Mouse (Mus musculus) left cerebral cortex, adult 9 months (tissue): ENCODE measurements at regions not wholly inside any gene's neighbourhood (a gene's known extent, or its start where the extent isn't known, plus 50 kb on each side); places are given as distances from the start of the nearest gene placed in this dataset.

Experiments used
- DNase-seq, 2 experiments: peaks; one replicate each; pipeline ENCODE4 v3.0.0; 2022; ENCODE audit warnings: low spot score in 2 of 2

DNA sequence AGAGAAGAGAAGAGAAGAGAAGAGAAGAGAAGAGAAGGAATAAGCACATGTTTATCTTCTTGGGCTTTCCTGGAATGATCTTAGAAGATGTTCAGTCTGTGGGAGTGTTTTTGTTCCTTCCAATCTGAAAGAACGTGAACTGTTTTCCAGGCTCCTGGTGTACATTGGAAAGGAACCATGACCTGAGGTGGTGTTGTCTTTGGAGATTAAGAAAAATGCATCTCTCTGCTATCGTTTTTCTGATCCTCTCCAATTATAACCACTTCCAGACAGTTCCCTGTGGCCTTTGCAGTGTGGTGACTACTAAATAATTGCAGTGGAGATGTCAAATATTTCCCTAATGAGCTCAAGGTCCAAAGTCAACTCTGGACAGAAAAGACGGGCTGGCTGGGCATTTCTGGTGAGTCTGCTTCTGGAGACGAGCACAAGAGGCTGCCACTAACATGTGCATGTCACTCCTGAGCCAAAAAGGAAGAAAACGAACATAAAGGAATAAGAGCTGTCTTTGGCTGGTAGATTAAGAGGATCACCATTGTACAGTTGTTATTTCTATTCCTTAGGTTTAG lies 431.7 kb downstream of the Adgrl2 start:
- DNase-seq, result no peak

DNA sequence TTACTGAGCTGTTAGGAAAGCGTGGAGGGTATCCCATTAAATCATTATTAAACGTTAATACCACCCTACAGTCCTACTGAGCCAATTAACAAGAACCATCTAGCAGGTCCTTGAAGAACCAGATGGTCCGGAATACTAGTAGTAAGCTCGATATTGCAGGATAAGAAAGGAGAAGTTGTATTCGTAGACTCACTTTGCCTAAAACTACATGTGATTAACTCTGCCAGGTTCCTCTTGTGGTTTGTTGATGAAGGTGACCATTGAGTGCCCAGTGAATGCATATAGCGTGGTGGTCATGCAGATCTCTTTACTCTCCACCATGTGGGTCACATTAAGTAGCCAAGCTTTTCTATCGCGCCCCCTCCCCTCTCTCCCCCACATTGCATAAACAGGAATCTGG lies 435.0 kb downstream of the Adgrl2 start:
- DNase-seq, result no peak

DNA sequence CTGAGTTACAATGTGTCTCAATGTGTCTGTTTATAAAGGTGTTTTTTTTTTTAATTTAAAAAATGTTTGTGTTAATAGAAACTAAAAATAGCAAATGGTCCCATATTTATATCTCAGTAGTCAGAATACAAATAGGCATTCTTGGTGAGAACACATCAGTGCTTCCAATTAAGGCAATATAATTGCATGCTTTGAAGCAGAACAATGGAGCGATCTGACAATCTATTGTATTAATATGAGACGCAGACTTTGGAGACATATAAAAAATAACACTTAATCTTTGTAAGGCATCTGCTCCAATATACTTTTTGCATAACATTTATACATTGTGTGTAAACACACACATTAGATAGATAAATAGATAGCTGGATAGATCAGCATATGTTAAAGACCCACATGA lies 439.6 kb downstream of the Adgrl2 start:
- DNase-seq, result no peak

DNA sequence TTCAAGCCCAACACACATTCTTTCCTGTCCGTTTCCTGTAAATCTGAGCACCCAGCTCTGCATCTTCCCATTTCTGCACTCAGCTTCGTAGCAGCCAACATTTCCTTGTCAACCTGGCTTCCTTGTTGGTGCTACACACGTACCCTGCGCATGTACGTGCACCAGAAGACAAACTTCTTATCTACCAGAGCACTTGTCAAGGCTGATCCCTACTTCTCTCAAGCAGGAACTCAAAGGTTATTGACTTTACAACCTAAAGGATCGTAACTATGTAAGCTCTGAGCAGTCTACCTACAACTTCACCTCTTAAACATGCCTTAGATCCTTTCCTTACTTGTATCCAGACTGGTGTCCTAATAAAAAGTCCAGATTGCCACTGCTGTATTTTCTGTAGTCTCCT lies 445.4 kb downstream of the Adgrl2 start:
- no peak for DNase-seq

DNA sequence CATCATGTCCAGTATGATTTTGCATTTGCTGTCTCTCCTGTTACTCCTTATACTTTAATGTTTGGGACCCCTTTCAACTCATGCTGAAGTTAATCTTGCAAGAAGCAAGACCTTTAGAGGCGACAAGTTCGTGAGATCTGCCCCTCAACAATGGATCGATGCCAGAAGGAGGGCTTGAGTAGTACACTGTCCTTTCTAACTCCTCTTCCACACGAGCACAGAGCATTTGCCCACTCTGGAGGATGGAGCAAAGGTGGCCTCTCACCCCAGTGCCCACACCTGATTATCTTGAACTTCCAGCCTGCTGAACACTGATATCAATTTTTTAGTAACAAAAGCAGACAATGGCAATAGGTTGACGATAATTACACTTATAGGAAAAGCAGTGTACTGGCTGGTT lies 448.1 kb downstream of the Adgrl2 start:
- DNase-seq, result no peak

DNA sequence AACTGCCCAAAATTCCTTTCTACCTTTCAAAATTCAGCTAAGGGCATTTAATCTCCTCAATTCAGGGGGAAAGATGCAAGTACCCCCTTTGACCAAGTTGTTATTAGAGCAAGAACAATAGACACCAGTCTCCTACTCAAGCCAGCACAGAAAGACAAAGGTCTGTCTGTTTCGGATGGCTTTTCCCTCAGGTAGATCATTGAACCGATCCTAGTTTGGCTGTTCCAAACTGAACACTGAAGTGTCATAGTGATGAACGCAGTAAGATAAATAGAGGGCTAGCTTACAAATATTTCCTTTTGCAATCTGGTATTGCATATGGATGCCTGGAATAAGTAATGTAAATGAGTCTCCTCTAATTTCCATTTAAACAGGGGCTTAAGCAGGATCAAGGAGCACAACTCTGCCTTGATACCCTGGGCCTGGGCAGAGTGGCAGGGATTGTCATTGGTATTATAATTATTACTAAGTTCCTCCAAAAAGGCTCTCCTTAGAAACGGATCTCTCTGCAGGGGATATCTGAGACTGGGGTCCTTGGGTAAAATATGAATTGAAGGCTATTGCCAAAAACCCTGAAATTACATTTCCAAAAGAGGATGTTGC lies 452.6 kb downstream of the Adgrl2 start:
- no peak for DNase-seq

DNA sequence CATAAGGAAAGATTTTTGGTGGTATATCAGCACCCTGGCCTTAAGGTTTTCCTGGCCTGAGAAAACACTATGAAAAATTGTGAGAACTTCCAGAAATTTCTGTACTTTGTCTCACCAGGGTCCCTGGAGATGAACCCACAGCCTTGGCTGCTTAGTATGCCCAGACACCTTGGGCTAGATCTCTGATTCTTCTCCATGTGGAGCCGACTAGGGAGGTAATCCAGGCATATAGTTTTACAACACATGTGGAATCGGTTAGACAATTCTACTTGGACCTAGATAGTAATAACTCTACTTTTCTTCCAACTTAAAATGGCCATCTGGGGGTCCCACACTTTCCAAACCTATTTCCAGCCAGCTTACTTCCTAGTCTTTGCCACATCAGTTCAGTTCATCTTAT lies 460.5 kb downstream of the Adgrl2 start:
- DNase-seq, result no peak

DNA sequence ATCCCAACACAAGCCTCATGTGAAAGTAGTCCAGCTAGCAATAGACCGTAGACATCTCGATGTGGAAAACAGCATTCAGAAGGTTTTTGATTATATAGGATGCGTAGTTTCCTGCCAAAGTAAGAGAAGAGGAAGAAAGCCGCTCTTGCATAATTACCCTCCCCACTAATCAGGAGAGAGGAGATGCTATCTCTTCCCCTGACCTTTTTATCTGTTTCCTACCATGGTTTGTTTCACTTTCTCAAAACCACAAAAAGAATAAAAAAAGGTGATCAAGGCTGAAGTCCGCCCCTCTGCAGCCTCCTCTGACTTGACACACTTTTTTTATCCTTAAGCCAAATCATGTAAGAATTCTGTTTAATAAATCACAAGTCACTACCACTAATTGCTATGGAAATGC lies 480.0 kb downstream of the Adgrl2 start:
- no peak for DNase-seq

DNA sequence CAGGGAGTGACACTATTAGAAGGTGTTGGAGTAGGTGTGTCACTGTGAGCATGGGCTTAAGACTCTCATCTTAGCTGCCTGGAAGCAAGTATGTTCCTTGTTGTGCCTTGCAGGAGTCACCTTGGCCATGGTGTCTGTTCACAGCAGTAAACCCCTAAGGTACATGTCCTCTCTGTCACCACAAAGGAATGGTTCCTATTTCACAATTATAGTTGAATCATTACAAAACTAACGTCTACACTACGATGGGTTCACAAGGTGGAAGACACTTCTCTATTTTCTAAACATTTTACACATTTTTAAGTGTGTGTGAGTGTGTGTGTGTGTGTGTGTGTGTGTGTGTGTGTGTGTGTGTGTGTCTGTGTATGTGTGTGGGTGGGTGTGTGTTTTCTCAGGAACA lies 485.4 kb downstream of the Adgrl2 start:
- no peak for DNase-seq

DNA sequence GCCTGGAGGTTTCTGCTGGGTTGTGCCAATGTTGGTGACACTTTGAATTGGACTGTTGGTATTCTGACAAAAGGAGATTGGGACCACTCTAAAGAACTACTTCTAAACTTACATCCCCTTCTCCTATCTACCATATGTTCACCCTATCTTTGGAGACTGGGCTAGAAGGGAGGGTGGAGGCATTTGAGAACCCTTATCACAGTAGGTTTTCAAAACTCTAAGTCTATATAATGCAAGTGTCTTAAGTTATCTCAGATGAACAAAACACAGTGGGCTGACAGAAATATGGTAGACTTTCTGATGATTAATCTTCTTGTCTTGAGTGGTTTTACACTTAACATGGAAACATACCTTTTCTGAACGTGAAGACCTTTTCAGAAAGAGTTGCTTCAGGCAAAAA lies 486.9 kb downstream of the Adgrl2 start:
- DNase-seq, result no peak

DNA sequence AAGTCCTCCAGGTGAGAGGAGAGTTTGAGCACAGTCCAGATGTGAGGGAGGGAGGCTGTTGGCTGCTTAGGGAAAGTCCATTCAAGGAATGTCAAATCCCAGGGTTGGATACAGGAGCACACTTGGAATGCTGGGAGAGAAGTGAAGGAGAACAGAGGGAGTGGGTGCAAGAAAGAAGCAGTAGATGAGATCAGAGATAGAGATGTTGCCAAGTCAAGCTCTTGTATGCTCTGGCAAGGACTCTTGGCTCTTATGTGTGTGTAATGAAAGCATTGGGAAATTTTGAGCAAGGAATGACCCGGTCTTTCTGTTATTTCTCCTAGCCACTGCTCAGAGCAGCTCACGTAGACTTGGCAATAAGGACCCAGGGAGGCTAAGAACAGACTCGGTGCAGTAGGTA lies 488.6 kb downstream of the Adgrl2 start:
- no peak for DNase-seq

DNA sequence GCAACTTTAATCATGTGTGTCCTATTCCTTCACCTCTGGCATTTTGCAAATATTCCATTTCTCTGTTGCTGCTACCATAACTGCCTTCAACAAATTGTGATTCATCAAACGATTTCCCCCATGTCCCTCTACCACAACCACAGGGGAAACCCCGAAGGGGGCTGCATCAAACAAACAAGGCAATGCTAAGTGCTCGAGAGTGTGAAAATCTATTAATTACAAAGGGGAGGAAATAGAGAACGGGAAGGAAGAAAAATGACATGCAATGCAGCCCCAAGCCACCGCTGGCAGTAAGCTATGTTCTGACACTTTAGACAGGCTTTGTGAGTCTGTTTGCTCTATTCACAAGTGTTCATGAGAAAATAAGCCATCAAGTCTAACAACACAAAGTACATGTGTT lies 493.7 kb downstream of the Adgrl2 start:
- DNase-seq, result no peak

DNA sequence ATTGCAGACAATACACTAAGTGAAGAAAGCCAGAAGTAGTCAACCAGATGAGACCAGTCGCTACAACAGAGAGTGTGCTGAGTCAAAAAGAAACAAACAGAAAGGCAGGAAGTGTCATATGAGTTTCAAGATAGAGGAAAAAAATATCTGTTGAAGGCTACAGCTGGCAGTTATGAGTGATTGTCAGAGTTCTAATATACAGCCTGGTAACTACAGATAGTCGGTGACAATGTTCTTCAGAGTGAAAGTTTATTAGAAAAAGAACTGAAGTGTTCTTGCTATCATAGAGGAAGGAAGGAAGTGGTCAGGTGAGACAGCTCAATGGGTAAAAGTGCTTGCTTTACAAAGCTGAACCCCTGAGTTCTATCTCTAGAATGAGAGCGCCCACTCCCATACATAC lies 499.1 kb downstream of the Adgrl2 start:
- no peak for DNase-seq

DNA sequence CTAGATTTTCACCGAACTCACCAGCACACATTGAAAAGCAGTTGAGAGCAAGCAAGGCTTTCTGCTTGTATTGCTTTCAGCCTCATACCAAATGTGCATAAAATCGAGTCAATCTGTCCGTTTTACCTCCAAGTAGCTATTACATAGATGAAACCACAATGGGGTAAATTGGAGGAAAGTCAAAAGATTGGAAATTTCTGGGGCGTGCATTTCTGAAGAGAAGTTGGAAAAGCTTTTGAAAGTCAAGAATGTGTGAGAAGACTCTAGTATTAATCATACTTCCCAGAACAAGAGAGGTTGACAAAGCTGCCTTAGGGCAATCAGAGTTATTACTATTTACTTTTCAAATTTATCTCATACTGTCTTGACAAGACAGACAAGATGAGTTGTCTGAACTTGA lies 501.2 kb downstream of the Adgrl2 start:
- no peak for DNase-seq

DNA sequence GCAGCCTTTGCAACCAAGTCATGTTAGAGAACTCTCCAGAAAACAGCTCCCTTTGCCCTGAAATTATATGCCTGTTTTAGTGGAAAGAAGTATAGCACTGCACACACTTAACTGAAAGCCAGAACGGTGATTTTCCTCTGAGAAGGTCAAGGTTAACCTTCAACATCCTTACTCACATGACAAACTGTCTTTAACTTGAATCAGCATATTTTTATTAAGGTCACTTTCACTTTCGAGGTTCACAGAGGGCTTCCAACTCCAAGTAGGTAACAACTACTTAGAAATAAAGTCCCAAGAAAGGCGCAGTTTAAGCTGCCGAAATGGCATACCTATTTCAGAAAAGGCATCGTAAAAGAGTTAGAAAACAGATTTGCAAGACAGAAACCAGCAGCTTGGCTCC lies 502.4 kb downstream of the Adgrl2 start:
- no peak for DNase-seq

DNA sequence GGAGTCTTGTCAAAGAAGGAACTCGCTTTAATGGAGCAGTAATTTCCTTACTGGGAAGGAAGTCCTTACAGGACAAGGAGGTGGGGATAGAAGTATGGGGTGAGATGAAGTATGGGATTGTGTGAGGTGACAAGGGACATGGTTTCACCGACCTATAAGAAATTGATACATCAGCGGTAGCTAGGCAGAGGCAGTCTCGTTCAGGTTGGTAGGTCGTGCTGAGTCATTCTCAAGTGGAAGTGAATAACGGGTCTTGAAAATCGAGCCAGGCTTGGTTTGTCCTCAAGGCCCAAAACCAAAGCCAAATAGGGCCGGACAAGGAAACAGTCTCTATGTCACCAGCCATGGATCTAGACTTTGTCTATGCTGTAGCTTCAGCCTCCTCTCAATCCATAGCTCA lies 514.5 kb downstream of the Adgrl2 start:
- no peak for DNase-seq

DNA sequence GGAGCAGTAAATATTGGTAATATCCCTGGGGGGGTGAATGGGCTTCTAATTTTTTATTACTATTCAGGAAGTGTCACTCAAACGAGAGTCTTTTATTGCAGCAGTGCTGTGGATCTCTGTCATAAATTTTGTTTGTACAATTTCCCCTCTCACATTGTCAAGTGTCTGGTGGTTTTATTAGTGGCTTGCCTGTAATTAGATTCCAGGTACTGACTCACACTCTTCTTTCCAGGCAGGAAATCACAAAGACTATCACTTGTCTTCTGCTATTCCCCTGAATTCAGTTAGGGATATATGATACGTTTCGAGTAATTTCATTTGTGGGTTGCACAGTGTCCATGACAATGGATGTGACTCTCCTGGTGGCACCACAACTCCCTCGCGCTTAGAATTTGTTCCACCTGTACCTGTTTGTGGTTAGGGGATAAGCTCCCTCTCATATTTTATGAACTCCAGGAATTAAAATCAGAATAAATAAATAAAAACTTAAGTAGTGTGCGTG lies 517.4 kb downstream of the Adgrl2 start:
- no peak for DNase-seq

DNA sequence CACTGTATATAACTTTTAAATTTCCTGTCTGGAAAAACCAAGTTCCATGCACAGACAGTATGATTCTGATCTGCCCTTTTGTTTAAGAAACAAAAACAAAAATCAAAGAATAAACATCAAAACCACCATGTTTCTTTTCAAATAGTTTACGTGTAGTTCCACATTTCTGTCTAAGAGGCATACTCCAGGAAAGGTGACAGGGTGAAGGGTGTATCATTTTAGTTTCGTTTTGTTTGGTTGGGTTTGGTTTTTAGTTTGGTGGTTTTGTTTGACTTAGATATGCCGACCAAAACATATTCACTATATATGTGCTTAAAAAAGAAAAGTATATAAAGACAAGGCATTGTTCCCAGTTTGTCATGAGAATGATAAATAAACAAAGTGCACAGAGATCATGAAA lies 524.9 kb downstream of the Adgrl2 start:
- no peak for DNase-seq

DNA sequence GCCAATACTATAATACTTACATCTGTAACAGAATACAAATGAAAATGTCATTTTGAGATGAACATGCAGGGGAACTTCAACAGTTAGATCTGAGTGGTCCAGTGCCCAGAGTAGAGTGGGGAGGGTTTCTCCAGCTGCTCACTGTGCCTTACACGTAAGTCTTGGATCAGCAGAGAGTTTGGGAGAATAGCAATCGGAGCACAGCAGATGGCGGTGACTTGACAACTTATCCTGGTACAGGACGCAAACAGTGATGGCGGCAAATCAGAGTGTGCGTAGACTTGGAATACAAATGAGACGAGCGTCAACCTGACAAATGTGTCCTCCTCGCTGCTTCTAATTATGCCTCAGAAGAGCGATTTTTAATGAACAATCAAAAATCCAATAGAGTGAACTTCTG lies 527.6 kb downstream of the Adgrl2 start:
- DNase-seq, result no peak

DNA sequence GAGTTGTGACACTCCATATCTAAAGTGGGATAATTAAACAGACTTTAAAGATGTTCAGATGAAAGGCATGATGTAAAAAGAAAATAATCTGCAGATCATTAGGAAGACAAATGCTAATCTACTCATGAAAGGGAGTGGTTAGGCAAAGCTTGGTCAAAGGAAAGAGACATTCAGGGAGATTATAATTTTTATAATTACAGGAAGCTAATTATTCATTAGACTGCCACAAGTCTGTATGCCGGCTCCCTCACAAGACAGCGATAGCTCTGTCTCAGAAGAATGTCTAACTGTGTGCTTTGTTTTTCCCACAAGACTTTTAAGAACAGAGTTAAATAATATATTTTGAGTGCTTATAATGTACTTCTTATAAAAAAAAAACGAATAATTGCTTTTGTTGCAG lies 541.5 kb downstream of the Adgrl2 start:
- DNase-seq, result no peak

DNA sequence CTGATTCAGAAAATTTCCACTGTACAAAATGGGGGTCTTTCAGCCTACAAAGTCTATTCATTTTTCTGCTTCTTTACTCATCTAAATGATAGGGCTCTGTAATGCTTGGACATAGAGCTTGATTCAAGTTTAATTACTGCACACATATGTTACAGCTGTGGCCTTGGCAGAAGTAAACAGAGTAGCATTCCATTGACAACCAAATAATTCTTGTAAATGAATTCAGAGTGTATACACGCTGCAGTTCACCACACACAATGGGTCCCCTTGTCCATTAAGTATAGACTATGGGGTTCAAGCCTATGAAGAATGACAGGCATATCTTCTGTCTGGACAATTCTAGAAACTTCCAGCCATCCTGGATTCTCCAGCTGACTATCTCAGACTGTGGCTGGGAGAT lies 541.9 kb downstream of the Adgrl2 start:
- no peak for DNase-seq

DNA sequence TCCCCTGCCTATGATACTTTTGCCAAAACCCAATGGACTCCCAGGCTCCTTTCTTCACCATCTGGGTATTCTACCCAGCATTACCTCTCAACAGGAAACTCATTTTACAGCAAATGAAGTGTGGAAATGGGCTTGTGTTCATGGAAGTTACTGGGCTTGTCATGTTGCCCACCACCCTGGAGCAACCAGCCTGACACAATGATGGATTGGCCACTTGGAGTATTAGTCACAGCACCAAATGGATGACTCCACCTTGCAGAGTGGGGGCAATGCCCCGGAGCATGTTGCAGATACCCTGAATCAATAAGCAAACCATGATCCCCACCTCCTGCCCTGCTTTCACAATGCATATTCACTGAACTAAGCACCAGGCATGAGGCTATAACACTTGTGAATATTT lies 543.5 kb downstream of the Adgrl2 start:
- no peak for DNase-seq

DNA sequence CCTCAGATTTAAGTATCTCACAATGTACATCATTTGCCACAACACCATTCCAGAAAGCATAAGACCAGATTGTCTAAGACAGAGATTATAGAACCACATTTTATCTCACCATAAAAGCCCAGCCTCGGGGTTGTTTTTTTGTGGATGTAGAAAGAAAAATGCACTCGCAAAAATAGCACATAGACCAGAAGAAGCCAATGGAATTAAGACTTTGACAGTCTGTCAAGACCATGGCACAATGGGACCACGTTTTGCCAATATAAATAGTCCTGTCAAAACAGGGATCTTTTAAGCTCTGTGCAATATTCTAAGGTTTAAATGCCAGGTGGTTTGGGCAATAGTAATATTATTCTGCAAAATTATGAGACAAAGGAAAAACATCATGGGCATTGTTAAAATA lies 547.3 kb downstream of the Adgrl2 start:
- DNase-seq, result no peak

DNA sequence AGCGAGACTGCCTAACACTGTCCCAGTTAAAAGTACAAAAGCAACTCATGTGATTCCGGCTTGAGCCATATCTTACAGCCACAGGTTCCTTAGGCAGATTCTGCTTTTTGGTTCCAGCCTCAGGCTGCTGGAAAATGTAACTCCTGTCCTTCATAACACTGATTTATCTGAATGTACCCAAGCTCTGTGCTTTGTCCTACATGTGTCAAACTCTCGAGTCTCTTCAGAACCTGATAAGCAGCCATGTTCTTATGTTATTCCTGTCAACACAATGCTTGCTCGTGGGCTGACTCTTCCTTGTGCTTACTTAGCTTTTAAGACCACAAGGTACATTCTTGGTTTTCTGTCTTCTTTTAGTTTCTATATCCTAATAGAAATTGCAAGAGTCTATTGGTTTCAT lies 556.3 kb downstream of the Adgrl2 start:
- no peak for DNase-seq
